Mouse (Mus musculus) embryo, embryonic 9.5 days (tissue): ENCODE data around the gene Rnf216.
A peak's percentile ranks its signal among the peaks of the same experiment; 100 is the strongest.

Experiments used
- DNase-seq: peaks from one replicate; pipeline ENCODE4 v3.0.0-alpha.2; 2017; ENCODE audit errors: extremely low spot score

Rnf216 gene

GRCm38 (mm10) chr5:143101626-143102025 is 11.2 kb downstream of the Rnf216 start:
- no peak for DNase-seq

GRCm38 (mm10) chr5:143095256-143095655 is 17.5 kb downstream of the Rnf216 start:
- DNase-seq: no peak

GRCm38 (mm10) chr5:143092891-143093290 is 19.9 kb downstream of the Rnf216 start:
- DNase-seq: no peak

DNA sequence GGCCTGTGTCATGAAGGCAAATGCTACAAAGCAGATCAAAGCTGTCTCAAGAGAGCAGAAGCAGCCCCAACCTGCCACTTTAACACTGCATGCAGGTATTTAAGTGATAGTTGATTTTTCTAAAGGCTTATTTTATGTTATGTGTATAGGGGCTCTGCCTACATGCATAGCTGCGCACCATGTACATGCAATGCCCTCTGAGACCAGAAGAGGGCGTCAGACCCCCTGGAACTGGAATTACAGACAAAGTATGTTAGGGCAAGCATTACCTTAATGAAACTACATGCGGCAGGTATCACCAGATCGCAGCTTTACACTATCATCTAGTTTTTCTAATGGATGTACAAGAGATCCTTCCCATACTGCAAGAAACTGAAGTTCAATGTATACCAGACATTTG is 27.9 kb downstream of the Rnf216 start:
- DNase-seq: peak; percentile 17

- DNase-seq: no peak
Observed at GRCm38 (mm10) chr5:143079806-143080205, 33.0 kb downstream of the Rnf216 start.

DNA sequence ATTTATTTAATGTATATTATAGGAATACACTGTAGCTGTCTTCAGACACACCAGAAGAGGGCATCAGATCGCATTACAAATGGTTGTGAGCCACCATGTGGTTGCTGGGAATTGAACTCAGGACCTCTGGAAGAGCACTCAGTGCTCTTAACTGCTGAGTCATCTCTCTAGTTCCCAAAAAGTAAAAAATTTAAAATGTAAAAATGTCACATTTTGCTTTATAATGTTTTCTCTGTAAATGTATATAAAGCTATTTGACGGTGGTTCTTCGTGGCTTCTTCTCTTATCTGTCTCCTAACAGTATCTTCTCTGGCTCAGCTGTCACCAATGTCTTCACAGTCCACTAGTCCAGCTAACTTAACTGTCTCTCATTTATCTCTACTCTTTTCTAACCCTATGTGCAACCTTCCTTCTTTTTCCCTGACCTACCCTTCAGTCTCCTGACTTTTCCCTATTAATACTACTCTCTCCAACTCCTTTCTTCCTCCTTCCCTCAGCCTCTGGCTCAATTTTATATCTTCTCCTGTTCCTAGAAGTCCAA is 36.1 kb downstream of the Rnf216 start:
- DNase-seq: no peak

GRCm38 (mm10) chr5:143075987-143076386 is 36.8 kb downstream of the Rnf216 start:
- no peak for DNase-seq

GRCm38 (mm10) chr5:143069048-143069447 is 43.7 kb downstream of the Rnf216 start:
- DNase-seq: no peak

DNA sequence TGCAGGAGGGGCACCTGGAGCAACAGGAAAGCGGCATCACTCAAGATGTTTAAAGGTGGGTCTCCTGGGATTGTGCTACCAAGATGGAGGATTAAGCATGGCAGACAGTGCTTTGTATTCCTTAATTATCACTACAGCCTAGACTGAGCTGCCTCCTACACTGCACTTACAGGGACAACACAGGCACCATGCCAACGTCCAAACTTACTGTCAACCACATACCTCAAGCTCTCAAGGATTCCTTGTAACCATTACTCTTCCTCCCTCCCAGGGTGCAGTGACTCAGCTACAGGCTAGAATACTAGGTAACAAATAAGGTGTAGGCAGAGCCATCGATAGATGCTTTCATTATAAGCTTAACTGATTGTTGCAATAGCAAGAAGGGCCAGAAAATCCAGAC is 44.4 kb downstream of the Rnf216 start:
- DNase-seq: no peak

GRCm38 (mm10) chr5:143066551-143066958 is 46.2 kb downstream of the Rnf216 start:
- DNase-seq: peak; percentile 63

DNA sequence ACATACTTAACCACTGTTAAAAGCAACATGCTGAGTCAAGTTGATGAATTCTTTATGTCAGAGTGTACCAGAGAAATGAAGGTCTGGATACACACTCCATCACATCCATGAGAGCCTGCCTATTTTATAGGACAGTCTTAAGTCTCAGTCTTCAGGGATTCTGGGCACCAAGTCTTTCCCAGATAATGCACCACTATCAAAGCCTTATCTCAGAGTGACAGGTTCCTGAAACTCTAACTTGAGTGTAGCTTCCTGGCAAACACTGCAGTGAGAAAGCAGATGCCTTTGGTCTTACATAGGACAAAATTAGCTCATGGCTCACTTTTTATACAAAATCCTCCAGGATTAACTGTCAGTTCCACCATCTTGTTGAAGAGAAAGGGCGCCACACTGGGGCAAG is 46.7 kb downstream of the Rnf216 start:
- DNase-seq: no peak

GRCm38 (mm10) chr5:143065230-143065629 is 47.6 kb downstream of the Rnf216 start:
- DNase-seq: no peak

DNA sequence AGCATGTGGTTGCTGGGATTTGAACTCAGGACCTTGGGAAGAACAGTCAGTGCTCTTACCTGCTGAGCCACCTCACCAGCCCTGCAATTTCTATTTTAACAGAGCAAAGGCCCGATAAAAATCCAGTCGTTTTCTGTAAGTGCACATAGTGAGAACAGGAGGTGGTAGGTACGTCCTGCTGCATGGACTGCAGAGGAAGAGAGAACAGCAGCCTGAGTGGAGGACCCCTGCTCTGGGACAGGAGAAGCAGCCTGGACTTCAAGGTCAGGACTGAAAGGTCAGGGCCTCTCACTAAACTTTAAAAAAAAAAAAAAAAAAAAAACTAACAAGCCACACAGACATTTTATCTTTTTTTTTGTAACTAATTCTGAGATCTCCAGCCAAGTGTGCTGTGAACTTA is 50.5 kb downstream of the Rnf216 start:
- DNase-seq: no peak

- DNase-seq: no peak
Observed at GRCm38 (mm10) chr5:143061511-143061910, 51.3 kb downstream of the Rnf216 start.

DNA sequence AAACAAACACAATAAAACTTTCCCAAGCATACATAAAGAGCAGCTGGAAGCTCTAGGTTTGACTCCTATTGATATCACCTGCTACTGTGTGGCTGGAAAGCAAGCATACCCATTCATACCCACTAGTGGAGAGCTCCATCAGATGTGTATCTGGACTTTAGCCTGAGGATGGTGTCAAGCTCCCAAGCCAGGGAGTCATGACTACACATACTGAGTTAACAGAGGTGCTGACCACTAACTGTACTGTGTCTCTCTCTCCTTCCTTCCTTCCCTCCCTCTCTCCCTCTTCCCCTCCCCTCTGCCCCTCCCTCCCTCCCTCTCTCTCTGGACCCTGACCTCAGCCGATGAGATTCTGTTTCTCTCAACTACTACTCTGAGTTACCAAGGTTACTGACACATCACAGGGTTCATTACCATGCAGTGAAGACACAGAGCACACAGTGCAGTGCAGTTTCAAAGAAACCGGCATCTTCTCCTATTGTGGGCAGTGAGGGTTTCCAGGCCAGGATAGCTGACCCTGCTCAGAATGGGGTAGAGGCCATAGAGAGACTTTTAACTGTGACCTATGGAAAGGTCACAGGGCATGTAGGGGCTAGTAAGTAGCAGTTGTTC is 51.9 kb downstream of the Rnf216 start:
- peak; percentile 38 for DNase-seq

DNA sequence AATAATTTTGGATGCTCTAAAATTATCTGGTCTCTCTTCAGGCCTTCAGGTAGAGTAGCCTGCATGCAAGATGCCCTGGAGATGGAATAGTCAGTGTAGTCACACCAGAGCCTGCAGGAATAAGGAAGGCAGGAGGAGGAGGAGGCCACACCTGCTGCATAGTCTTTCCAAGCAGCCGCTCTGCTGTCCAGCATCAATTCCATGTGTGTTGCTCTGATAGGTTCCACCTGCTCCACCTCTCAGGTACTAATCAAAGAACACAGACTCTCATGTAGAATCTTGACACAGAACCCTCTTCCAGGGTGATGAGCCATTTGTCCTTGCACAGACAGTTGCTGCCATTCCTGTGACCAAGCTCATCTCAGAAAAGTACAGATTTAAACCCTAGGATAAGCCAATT is 52.8 kb downstream of the Rnf216 start:
- DNase-seq: no peak

GRCm38 (mm10) chr5:143059182-143059581 is 53.6 kb downstream of the Rnf216 start:
- no peak for DNase-seq

DNA sequence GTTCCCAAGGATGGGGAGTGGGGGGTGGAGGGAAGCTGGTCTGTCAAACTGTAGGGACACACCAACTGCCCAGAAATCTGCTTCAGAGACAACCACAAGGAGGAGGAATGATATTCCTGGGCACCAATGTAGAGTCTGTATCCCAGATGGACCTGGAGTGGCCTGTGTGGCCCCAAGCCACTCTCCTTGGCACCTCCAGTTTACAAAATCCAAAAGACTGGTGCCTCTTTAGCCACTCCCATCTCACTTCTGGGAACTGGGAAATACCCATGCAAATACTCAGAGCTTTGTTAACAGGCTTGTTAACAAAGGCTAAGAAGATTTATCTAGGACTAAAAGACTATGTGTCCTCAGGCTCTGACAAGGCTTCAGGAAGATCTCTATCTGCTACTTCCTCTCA is 54.1 kb downstream of the Rnf216 start:
- no peak for DNase-seq

DNA sequence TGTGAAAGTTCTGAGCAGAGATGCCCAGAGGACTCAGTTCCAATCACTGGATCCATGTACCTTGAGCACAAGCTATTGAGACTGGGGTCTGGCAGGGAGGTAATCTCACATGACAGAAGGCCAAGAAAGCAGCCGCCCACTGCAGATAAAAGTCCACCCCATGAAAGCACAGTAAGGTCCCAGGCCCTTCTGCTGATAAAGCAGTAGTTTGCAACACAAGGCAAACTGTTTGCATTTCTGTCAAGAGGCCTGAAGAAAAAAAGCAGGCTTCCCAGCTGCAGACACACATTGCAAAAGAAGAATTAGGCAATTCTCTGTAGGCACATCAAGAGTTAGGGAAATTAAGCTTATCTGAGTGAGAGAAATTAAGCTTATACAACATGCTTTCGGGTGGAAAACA is 54.6 kb downstream of the Rnf216 start:
- no peak for DNase-seq

- no peak for DNase-seq
Observed at GRCm38 (mm10) chr5:143057753-143058152, 55.0 kb downstream of the Rnf216 start.

DNA sequence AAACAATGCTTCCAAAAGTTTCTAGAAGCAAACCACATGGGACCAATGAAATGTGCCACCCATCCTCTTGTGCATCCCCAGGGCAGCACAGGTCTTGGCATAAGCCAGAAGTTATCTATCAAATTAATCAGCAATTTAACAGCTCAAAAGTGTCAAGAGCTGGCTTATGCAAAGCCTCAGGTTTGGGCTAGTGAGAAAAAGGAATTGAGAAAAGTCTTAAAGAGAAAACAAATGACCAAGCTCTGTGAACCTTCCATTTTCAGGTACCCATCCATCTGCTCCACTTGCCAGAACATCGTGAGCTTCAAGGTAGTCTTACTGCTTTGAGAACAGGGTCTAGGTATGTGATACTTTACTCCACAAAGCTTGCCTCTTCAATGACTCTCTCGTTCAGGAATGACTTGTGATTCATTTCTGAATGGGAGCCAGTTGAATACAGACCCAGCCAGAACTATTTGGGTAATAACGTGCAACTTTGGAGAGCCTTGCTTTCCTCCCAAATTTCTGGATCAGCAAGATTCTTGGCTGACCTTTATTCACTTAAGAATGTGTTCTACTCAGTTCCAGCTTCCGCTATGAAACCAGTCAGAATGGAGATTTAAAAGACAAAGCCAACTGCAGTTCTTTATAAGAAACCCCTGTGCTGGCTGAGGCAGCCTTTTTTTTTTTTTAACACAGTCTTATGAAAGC is 56.5 kb downstream of the Rnf216 start:
- DNase-seq: no peak

GRCm38 (mm10) chr5:143055501-143056125 is 57.2 kb downstream of the Rnf216 start:
- no peak for DNase-seq

- no peak for DNase-seq
Observed at GRCm38 (mm10) chr5:143054703-143055102, 58.1 kb downstream of the Rnf216 start.
